Mouse (Mus musculus): ENCODE measurements at regions not wholly inside any gene's neighbourhood (a gene's known extent, or its start where the extent isn't known, plus 50 kb on each side); places are given as distances from the start of the nearest gene placed in this dataset.

GRCm38 (mm10) chr7:95688151-95689146 is 482.6 kb upstream of the Tenm4 start:
- DNase-seq (ENCODE audit: low spot score) = no peak

DNA sequence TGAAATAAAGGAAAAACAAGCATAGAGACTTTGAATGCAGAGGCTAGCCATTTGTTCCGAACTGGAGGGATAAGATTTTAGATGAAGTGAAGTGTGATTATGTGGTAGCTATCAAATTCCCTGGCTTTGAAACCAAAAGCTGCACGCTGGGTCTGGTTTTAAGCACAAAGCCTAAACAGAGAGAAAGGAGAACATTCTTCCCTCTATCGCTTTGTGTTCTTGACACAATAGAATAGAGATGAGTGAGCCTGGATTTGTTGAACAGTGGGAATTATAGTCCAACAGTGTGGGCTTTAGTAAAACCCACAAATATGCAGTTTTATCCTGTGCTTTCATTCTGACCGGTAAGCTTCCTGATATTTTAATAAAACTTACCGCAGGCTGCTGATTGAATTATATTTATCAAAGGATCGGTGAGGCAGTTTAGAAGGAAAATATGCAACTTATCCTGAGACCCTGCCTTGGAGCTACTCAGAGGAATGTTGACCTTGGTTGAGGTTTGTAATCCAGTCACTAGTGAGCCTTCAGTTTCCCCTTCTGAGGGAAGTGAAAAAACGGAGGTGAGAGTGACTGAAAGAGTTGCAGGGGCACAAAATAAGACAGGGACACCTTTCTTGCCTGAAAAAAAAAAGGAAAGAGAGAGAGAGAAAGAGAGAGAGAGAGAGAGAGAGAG is 481.7 kb upstream of the Tenm4 start:
- no peak for DNase-seq (ENCODE audit: low spot score)

- no peak for DNase-seq (ENCODE audit: low spot score)
Measured at GRCm38 (mm10) chr7:95699506-95699905, 471.5 kb upstream of the Tenm4 start.

GRCm38 (mm10) chr7:95710088-95710487 is 461.0 kb upstream of the Tenm4 start:
- DNase-seq (ENCODE audit: low spot score) = no peak

DNA sequence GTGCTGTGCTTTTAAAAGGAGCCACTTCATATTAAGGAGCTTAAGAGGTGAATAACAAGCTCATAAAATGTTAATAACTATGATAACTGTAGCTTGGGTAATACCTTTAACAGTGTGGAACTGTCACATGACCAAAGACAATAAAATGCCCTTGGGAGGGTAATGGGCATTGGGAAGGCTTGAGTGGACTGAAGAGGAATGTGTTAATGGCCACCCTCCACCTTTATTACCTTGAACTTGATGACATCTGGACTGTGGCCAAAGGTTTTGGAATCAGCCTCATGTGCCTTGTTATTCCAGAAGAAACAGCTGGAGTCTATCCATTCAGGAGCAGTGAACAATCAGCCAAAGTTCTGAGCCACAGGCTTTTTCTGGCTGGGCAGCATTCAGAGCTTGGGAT is 451.0 kb upstream of the Tenm4 start:
- DNase-seq (ENCODE audit: low spot score) = no peak

DNA sequence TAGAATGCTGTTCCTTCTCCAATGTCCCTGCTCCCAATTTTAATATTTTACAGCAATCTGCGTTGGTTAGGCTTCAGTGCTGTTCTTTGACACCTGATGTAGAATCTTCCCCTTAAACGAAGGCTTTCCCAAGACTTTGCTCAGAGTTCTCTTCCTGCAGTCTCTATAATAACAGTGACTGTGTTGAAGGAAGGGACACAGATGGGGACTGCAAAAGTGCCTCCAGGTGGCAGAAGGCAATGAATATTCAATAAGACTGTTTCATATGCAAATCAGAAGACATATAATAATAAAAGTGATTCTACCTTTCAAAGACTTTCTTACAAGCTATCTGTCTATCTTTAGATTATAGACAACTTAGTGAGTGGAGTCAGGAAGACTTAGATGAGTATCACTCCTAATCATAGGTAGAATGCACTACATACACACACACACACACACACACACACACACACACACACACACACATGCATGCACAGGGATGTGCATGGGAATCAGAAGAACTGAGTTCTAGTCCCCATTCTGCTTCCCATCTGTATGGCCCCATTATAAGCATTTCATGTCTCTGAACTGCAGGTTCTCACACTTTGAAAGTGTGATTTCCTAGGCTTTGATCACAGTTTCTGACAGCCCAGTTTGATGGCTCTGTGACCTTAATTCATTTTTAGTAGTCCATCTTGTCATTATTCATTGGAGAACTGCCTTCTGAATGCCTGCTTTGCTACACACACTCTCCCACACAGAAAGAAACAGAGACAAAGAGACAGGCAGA is 445.1 kb upstream of the Tenm4 start:
- no peak for DNase-seq (ENCODE audit: low spot score)

DNA sequence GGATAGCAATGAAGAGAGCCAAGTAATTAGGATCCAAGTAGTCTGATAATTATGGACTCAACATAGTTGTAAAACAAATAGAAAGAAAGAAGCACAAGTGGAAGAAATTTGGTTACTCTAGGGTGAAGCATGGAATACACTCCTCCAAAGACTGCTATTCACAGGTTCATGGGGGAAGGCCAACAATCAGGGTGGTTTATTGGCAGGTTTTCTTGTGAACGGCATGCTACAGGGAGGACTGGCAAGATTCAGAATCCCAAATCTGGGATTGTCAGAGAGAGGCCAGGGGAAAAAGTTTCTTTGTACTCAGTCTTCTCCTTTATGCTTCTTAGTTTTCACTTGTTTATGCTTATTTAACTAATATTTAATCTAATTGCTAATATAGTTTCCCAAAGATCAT is 437.2 kb upstream of the Tenm4 start:
- DNase-seq (ENCODE audit: low spot score) = no peak

DNA sequence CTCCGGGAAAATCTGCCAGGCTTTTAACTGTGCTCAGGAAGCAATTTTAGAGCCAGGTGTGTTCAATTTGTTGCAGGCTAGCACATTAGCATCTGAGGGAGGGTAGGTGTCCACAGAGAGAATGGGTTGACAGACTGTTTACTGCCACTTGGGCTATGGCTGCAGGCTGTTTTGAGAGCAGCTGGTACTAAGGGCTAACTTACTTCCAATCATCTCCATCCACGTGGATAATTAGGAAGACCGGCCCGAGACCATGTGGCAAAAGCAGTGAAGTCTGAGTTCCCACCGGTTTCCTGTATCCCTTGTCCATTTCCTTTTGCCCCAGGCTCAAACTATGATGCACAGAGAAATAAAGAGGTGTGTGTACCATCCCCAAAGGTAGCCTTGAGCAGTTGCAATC is 436.5 kb upstream of the Tenm4 start:
- no peak for DNase-seq (ENCODE audit: low spot score)

GRCm38 (mm10) chr7:95736716-95737115 is 434.3 kb upstream of the Tenm4 start:
- no peak for DNase-seq (ENCODE audit: low spot score)

DNA sequence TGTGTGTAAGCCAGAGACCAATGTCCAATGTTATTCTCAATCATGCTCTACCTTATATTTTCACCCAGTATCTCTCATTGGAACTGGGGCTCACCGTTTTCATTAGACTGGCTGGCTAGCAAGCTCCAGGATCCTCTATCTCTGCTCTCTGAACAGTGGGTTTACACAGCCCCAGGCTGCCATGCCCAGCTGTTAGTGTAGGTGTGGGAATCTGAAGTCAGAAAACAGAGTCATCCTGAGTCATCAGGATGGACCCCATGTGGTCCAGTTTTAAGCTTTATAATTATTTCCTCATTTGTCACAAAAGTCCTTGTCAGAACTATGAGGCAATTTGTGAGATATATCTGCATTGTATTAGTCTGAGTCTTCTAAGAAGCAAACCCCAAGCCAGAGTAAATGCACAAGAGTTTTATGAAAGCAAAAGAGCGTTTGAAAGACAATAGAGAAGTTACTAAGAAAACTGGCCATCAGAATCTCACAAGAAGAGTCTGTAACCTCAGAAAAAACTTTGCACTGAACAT is 432.3 kb upstream of the Tenm4 start:
- no peak for DNase-seq (ENCODE audit: low spot score)

- DNase-seq (ENCODE audit: low spot score) = no peak
Measured at GRCm38 (mm10) chr7:95739779-95740178, 431.3 kb upstream of the Tenm4 start.

DNA sequence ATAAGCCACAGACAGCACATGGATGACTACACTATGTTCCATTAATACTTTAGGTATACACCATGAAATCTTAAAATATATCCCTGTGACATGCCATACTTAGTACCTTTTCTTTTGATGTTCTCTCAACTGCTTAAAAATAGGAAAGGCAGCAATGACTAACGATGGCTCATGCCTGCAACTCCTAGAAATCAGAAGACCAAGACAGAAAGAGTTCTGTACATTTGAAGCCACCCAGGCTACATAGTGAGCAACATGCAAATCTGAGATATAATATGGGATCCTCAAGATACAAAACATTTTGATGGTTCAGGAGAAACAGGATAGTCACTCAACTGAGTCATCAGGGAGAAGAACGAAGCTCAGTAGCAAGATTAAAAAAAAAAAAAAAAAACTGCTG is 412.7 kb upstream of the Tenm4 start:
- no peak for DNase-seq (ENCODE audit: low spot score)

- no peak for DNase-seq (ENCODE audit: low spot score)
Measured at GRCm38 (mm10) chr7:95760945-95761661, 409.9 kb upstream of the Tenm4 start.

GRCm38 (mm10) chr7:95766356-95767150 is 404.5 kb upstream of the Tenm4 start:
- no peak for DNase-seq (ENCODE audit: low spot score)

- DNase-seq (ENCODE audit: low spot score) = no peak
Measured at GRCm38 (mm10) chr7:95784523-95784922, 386.5 kb upstream of the Tenm4 start.

DNA sequence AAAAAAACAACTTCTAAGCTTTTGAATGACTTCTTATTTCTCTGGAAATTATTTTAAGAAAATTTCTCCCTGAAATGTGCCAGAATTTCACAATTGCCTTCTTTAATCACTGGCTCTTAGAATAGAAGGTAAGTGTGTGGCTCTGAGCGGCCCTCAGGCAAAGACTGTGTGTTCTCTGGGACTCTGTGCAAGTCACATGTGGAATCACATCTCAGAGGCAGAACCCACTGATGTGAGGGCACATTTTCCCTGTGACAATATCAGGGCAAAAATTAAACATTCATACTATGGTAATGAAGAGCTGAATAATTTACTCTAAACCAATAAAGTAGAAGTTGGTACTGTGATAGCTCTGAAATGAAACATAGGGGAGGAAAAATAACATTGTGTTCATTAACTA is 383.5 kb upstream of the Tenm4 start:
- DNase-seq (ENCODE audit: low spot score) = no peak

- no peak for DNase-seq (ENCODE audit: low spot score)
Measured at GRCm38 (mm10) chr7:95787951-95788350, 383.1 kb upstream of the Tenm4 start.

GRCm38 (mm10) chr7:95789424-95789823 is 381.6 kb upstream of the Tenm4 start:
- no peak for DNase-seq (ENCODE audit: low spot score)

GRCm38 (mm10) chr7:95799022-95799421 is 372.0 kb upstream of the Tenm4 start:
- DNase-seq (ENCODE audit: low spot score) = no peak

DNA sequence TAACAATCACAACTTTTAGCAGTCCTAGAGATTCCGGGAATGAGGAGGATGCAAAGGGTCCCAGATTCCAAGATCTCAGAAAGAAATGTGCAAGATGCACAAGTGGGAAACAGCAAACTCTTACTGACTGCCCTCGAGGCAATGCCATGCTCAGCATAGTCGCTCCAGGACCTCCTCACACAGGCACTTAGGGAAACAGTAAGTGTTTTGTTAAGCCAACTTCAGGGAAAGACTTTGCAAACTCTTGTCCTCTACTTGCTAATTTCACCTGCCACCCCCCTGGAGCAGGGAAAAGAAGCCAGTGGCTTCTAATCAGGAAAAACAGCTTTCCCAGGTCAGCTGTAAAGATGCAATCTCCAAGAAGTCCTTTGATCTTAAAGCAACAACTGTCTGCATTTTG is 361.4 kb upstream of the Tenm4 start:
- DNase-seq (ENCODE audit: low spot score) = no peak

Measured in thymus, postnatal 0 days (tissue).